Mouse (Mus musculus) C2C12 (cell line): ENCODE results near the gene Vip. TPM values are rescaled to one million over a fixed set of nuclear protein-coding genes. Genes with fewer than 3 reads are reported as not detected.

Source experiments
- polyA plus RNA-seq: library from polyadenylated mRNA; unstranded; fragments of >200 nt; fragmentation: generic; extraction: Trizol; gene quantifications from one replicate; pipeline ENCODE4 v1.2.1, GENCODE M21; 2012; ENCODE audit warnings: missing spikeins

The Vip gene
- polyA plus RNA-seq, 1 experiment = not detected

Other genes with a start within 250 kb of the Vip start
- gene Syne1, start 87.7 kb upstream of the Vip start, polyA plus RNA-seq = 4.1 TPM
- gene Myct1, start 45.4 kb upstream of the Vip start, polyA plus RNA-seq = not detected
- 19.9 TPM for gene Fbxo5, start 166.4 kb downstream of the Vip start, polyA plus RNA-seq
- 2.9 TPM for gene Mtrf1l, start 184.7 kb downstream of the Vip start, polyA plus RNA-seq